Mouse (Mus musculus) hematopoietic stem cell, adult 5-6 weeks (primary cell): ENCODE results near the gene Ear1. TPM values are rescaled to one million over a fixed set of nuclear protein-coding genes. Genes with fewer than 3 reads are reported as not detected.
"Not testable (repeated sequence)": the region's sequence is repeated elsewhere in the genome, so short reads cannot be mapped to it uniquely, and the experiment has no call there.

ENCODE experiments used
- ATAC-seq, 2 experiments: fragments of 125-278 bp in 1 of 2; replicated peaks in 1 of 2; 2 replicates each; pipeline ENCODE4 v1.8.0; 2016 to 2017; ENCODE audit warnings: inconsistent platforms in 2 of 2, mild to moderate bottlenecking in 2 of 2, moderate number of reproducible peaks in 2 of 2, low read depth in 1 of 2, moderate TSS enrichment in 1 of 2; ENCODE audit not compliant: low FRiP score in 2 of 2, poor library complexity in 2 of 2, severe bottlenecking in 2 of 2, insufficient read depth in 1 of 2, low TSS enrichment in 1 of 2
- total RNA-seq: library from RNA; stranded (forward); fragments of 172-1452, 232-1000 nt; gene quantifications from 2 replicates; pipeline ENCODE4 v1.2.3, GENCODE M21; 2017

Gene Ear1
- 0.89 and 26.4 TPM in 2 replicates for total RNA-seq

DNA sequence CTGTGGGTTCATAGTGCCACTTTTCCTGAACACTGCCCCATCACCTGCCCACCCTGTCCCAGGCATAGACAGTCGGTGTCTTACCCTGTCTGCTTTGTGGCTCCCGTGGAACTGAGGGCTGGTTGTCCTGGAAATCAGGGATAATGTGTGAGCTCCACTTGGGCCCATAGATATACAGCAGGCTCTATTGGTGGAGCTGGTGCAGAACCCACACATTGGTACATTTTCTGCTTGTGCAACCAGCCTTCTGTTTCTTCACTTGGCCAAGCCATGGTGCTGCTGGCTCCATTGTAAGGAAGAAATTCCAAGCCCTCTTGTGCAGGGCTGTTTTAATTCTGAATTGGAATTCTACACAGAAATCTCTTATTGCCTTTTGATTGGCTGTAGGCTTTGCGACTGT, at the start of gene Ear1:
Gene Ear1 (minus strand): TSS at position 101 of the 400 bp plus-strand sequence.
- ATAC-seq: not testable (repeated sequence)

DNA sequence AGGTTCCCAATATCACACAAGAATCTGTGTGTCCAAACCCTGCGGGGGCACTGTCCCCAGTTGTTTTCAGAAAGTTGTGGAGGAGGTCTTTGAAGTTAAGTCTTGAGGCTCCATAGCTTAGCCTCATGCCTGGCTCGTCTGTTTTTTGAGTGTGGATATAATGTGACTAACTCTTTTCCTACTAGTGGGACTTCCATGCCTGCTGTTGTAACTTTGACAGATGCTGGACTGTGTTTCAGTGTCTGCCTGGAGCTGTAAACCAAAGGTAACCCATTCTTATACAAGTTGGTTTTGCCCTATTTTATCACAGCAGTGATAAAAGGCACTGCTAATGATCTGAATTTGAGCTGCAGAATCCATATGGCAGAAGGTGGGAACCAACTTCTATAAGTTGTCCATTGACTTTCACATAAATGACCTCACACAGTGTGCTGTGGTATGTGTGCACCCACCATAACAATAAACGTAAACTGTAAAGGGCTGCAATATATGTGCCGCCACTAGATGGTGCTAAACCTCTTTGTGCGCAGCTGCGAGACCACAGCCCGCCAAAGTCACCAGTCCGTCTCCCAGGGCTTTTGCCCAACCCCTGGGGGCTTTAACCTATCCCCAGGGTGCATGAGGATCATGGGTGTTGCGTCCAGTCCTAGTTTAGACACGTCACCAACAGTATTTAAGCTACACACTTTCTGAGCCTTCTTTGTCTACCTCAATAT, 49.5 kb upstream of the Ear1 start, which contains the start of gene Gm8113:
Gene Gm8113 (plus strand): TSS at position 703 of the 716 bp plus-strand sequence.
- peak; percentile 83 to 93 for ATAC-seq

DNA sequence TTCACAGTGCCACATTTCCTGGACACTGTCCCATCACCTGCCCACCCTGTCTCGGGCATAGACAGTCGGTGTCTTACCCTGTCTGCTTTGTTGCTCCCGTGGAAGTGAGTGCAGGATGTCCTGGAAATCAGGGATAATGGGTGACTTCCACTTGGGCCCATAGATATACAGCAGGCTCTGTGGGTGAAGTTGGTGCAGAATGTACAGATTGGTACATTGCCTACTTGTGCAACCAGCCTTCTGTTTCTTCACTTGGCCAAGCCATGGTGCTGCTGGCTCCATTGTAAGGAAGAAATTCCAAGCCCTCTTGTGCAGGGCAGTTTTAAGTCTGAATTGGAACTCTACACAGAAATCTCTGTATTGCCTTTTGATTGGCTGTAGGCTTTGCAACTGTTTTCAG, 48.1 kb upstream of the Ear1 start, which contains the start of gene Ear10:
Gene Ear10 (minus strand): TSS at position 101 of the 400 bp plus-strand sequence.
- ATAC-seq: not testable (repeated sequence)

GRCm38 (mm10) chr14:43918214-43918613, 42.9 kb upstream of the Ear1 start:
- 0 out of 4 replicates have a peak, but pooled peaks have one; percentile 32 to 36 for ATAC-seq

GRCm38 (mm10) chr14:43898577-43898976, 23.3 kb upstream of the Ear1 start:
- not testable (repeated sequence) for ATAC-seq

DNA sequence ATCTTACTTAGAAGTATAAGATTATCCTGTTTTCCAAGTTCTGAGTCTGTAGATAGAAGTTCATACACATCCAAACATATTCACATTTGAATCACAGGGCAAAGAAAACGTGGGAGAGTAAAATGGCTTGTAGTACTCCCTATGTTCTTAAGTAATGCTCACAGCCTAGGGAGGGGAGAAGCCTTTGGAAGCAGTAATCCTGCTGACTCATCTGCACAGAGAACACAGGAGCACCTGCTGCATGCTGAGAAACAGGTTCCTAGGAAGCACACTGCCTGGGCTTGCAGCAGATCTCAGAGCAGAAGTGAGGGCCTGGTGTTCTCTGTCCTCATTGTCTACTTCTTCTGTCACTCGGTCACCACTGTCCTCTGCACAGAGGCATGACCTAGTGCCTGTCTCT, 20.0 kb upstream of the Ear1 start:
- ATAC-seq: peak; percentile 27 to 36; a peak in 3 of 4 replicates

DNA sequence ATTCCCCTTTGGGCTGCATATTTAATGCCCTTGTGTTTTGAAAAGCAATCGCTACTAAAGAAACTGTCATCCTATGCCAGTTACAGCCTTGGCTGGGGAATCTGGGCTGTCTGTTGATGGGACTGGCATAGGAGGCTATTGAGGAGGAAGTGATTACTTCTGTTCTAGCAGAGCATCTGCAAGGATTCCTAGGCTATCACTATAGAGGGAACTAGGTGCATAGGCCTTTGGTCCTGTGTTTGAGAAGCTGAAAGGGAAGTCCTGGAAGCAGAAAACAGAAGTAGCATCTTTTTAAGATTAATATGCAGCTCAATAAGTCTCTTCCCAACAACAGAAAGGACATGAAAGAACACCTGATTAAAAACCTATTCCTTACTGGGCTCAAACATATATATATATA, 16.0 kb upstream of the Ear1 start:
- not testable (repeated sequence) for ATAC-seq

- peak; percentile 32 to 39; a peak in 2 of 4 replicates for ATAC-seq
Measured at GRCm38 (mm10) chr14:43886235-43886634, 10.9 kb upstream of the Ear1 start.

DNA sequence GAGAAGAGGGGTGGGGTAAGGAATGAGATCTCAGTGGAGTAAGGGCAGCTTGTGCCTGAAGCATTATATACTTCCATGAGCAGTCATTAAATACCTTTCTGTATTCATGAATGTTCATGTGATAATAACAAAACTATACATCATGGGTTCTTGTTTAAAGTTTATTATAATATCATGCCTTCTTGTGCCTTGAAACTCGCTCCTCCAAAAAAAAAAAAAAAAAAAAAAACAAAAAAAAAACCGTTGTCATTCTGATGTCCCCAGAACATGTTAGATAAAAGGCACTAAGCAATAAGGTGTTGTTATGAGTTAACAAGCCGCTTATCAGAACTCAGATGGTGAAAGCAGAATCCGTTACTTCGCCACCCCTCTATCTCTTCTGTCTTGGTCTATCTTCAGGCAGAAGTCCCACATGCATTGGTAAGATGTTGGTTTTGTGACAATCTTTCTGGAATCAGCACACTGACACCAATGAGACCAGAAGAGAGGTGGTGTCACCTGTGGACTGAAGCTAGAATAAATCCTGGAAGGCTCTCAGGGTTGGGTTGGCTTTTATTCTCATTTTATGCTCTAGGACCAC, 4.7 kb upstream of the Ear1 start:
- ATAC-seq: not testable (repeated sequence)

DNA sequence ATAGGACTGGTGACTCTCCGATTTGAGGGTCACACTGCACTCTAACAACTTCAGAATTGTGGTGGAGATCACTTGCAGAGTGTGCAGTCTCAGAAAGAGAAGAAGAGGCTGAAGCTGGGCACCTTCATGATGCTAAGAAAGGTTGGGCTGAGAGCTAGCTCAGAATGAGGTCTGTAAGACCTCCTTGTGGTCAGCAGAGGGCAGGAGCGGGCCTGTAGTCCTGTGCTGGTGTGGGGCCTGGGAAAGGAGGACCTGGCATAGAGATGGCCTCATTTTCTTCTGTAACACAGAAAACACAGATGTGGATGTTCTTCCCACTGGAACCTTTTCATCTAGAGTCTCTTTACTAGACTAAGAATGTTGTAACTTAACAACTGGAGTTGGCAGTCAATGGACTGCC, 2.5 kb upstream of the Ear1 start:
- peak; percentile 78 to 94; a peak in 3 of 4 replicates for ATAC-seq

DNA sequence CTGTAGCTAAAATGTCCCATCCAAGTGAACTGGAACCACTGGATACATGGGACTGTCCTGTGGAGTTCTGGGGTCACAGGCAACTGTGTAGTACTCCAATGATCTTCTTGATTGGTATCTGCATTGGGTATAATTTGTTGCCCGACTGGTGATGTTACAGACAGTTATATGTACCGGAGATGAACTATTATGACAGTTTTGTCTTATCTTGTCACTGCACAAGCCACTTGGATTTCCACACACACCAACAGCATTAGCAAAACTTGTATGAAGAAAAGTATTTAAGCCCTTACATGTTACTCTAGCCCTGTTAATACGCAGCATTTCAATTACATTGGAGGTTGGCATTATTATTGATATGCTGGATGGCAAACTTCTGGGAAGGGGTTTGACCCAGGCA, 455 bp downstream of the Ear1 start:
- ATAC-seq: not testable (repeated sequence)

DNA sequence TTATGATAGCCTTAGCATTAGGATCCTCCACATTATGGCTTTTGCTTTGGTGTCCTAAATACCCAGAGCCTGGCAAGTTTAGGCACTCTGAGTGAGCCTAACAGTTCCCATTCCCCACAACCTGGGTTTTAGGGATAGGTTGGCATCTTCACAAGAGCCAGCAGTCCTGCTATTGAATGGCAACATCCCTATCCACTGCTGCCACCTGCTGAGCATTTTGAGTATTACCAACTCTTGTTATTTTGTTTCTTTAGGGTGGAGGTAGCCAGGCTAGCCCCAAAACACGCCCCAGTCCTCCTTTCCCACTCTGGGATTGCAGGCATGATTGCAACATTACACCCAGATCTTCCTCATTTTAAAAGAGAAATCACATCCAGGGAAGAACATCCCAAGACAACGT, 14.8 kb downstream of the Ear1 start:
- ATAC-seq: peak; percentile 37 to 66; a peak in 2 of 4 replicates

DNA sequence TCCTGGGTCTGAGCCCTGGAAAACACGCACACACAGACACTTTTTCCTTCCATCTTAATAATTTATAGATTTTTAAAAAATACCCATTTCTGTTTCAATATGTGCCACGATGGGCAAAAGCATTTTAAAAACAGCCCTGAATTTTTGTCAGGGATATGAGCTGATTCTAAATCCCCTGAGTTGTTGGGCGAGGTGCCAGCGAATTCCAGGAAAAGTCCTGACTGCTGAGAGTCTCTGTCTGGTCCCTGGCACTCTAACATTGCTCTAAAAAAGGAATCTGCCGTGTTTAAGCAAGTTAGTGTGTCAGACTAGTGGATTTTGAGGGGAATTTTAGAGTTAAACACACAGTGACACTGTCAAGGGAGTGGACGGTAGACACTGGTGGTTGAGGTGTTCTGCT, 15.9 kb downstream of the Ear1 start:
- not testable (repeated sequence) for ATAC-seq

DNA sequence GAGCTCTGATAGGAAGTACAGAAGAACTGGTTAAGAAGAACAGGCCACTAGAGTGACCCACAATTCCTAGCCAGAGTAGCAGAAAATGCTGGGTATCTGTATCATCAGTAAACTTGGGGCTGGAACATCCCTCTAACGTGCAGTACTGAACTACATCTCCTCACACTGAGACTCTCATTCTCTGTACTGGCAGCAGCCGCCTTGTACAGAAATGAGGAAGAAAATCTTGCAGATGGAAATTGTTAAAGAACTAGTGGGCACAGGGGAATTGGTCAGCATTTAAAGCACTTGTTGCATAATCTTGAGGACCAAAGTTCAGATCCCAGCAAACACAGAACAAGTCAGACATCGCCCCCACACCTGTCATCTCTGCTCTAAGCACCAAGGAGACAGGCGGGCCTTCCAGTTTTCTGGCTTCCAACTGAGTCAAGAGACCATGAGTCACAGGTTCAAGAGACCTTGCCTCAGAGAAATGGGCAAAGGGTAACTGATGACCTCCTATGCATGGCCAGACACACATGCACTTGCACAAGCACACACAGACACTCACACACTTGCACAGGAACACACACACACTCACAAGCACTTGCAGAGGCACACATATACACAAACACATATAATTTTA, 31.3 kb downstream of the Ear1 start:
- not testable (repeated sequence) for ATAC-seq

DNA sequence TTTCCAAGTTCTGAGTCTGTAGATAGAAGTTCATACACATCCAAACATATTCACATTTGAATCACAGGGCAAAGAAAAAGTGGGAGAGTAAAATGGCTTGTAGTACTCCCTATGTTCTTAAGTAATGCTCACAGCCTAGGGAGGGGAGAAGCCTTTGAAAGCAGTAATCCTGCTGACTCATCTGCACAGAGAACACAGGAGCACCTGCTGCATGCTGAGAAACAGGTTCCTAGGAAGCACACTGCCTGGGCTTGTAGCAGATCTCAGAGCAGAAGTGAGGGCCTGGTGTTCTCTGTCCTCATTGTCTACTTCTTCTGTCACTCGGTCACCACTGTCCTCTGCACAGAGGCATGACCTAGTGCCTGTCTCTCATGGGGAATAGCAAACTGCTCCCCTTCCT, 34.3 kb downstream of the Ear1 start:
- peak; percentile 32 to 51; a peak in 2 of 4 replicates for ATAC-seq

- ATAC-seq: not testable (repeated sequence)
Measured at GRCm38 (mm10) chr14:43835366-43835765, 40.0 kb downstream of the Ear1 start.

DNA sequence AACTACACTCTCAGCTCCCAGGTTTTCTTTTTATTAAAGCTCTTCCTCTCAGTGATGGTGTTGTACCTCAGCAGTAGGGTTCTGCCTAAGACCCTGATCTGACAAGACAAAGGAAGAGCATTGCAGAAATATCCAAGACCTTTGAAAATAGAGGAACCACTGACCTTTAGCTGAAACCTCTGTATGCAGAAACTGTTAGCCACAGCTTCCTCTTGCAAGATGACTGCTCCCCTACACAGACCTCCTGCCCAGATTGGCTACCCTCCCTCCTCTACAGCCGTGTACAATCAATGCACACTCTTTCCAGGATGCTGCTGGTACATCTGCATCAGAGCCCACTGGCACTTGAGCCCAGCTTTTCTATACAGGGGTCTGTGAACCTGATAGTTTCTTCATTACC, 44.9 kb downstream of the Ear1 start:
- peak; percentile 93 for ATAC-seq

DNA sequence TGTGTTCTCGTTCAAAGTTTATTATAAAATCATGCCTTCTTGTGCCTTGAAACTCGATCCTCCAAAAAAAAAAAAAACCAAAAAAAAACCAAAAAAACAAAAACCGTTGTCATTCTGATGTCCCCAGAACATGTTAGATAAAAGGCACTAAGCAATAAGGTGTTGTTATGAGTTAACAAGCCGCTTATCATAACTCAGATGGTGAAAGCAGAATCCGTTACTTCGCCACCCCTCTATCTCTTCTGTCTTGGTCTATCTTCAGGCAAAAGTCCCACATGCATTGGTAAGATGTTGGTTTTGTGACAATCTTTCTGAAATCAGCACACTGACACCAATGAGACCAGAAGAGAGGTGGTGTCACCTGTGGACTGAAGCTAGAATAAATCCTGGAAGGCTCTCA, 51.1 kb downstream of the Ear1 start:
- ATAC-seq: not testable (repeated sequence)
